Mouse (Mus musculus) hindbrain, embryonic 15.5 days (tissue): Measurements from ENCODE around the gene Clic1. TPM values are rescaled to one million over a fixed set of nuclear protein-coding genes. Genes with fewer than 3 reads are reported as not detected.

Source experiments
- ATAC-seq: fragments of 200-750 bp; cut with Nextera tagmentation; 2 replicates; pipeline ENCODE4 v1.8.0; 2017; ENCODE audit warnings: low read depth, moderate number of reproducible peaks, moderate TSS enrichment; ENCODE audit not compliant: low FRiP score
- H3K27ac ChIP-seq: fragments of 300-500 bp; sonication (generic); replicated peaks from 2 replicates; pipeline ENCODE4 v1.5.1; 2015; ENCODE audit warnings: mild to moderate bottlenecking, inconsistent platforms
- H3K27me3 ChIP-seq: fragments of 300-500 bp; sonication (generic); 2 replicates; pipeline ENCODE4 v1.6.1; 2015; ENCODE audit warnings: control low read depth, inconsistent platforms
- H3K36me3 ChIP-seq: fragments of 300-500 bp; sonication (generic); 2 replicates; pipeline ENCODE4 v1.6.1; 2015; ENCODE audit warnings: control low read depth, inconsistent platforms
- H3K4me1 ChIP-seq: fragments of 300-500 bp; sonication (generic); replicated peaks from 2 replicates; pipeline ENCODE4 v1.6.1; 2015; ENCODE audit warnings: control low read depth, inconsistent platforms
- H3K4me2 ChIP-seq: fragments of 300-500 bp; sonication (generic); 2 replicates; pipeline ENCODE4 v1.6.1; 2015; ENCODE audit warnings: moderate library complexity, mild to moderate bottlenecking, inconsistent platforms
- H3K4me3 ChIP-seq: fragments of 300-500 bp; sonication (generic); 2 replicates; pipeline ENCODE4 v1.5.1; 2015; ENCODE audit warnings: mild to moderate bottlenecking, inconsistent platforms
- H3K9ac ChIP-seq: fragments of 300-500 bp; sonication (generic); 2 replicates; pipeline ENCODE4 v1.6.1; 2015; ENCODE audit warnings: inconsistent platforms
- H3K9me3 ChIP-seq: fragments of 300-500 bp; sonication (generic); 2 replicates; pipeline ENCODE4 v1.6.1; 2016; ENCODE audit warnings: control low read depth, inconsistent platforms
- WGBS: fragments of 180-500 bp; shearing (Covaris S2); methylation state at CpG from one replicate; pipeline ENCODE4 v1.1.7; 2015; 5-methylcytosine and 5-hydroxymethylcytosine counted together
- polyA plus RNA-seq: library from polyadenylated mRNA; unstranded; fragments of >200 nt; fragmentation: Nextera tagmentation; extraction: Ambion mirVana; gene quantifications from 2 replicates; pipeline ENCODE4 v1.2.1, GENCODE M21; 2015

Clic1 gene
- polyA plus RNA-seq, 1 experiment from 2014 or later: 87.4 TPM

GRCm38 (mm10) chr17:35048932-35049440, 780 bp upstream of the Clic1 start:
- ATAC-seq: no peak
- WGBS: 82% methylated on average over 5 of the region's 5 CpGs
- 0 out of 2 replicates have a peak overlapping the region, but pooled peaks have one; percentile 83 for H3K27ac ChIP-seq
- no peaks in the 10 kb centered on the region for H3K9me3 ChIP-seq
- no peak overlapping the region for H3K4me3 ChIP-seq
- peak overlapping the region; percentile 60 for H3K4me2 ChIP-seq
- H3K36me3 ChIP-seq: 0 out of 2 replicates have a peak, but pooled peaks cover 1% of the 10 kb centered on the region
- H3K9ac ChIP-seq: no peak overlapping the region
- H3K4me1 ChIP-seq: peaks cover 41% of the 10 kb centered on the region
- H3K27me3 ChIP-seq: no peaks in the 10 kb centered on the region

- ATAC-seq: no peak
- Histone ChIP-seq H3K9me3 (no peaks in the 10 kb centered on the region), H3K4me3 (peak overlapping the region; percentile 36), H3K27ac (peak overlapping the region; percentile 83), H3K27me3 (no peaks in the 10 kb centered on the region), H3K4me2 (peak overlapping the region; percentile 60), H3K36me3 (0 out of 2 replicates have a peak, but pooled peaks cover 5% of the 10 kb centered on the region), H3K9ac (peak overlapping the region; percentile 38), H3K4me1 (peaks cover 41% of the 10 kb centered on the region)
- 1% methylated on average over 27 of the region's 27 CpGs for WGBS
Measured at GRCm38 (mm10) chr17:35050126-35050750, 472 bp downstream of the Clic1 start.

- peaks cover 35% of the 10 kb centered on the region for H3K4me1 ChIP-seq
- peak overlapping the region; percentile 79 for H3K27ac ChIP-seq
- ATAC-seq: no peak
- H3K9ac ChIP-seq: peak overlapping the region; percentile 38
- peak overlapping the region; percentile 36 for H3K4me3 ChIP-seq
- H3K27me3 ChIP-seq: no peaks in the 10 kb centered on the region
- H3K9me3 ChIP-seq: no peaks in the 10 kb centered on the region
- H3K36me3 ChIP-seq: 0 out of 2 replicates have a peak, but pooled peaks cover 5% of the 10 kb centered on the region
- peak overlapping the region; percentile 60 for H3K4me2 ChIP-seq
- WGBS: 5% methylated on average over 21 of the region's 21 CpGs
Measured at GRCm38 (mm10) chr17:35051156-35052086, 1.7 kb downstream of the Clic1 start.

GRCm38 (mm10) chr17:35052271-35052798, 2.6 kb downstream of the Clic1 start:
- no peaks in the 10 kb centered on the region for H3K9me3 ChIP-seq
- H3K9ac ChIP-seq: no peak overlapping the region
- H3K4me2 ChIP-seq: peak overlapping the region; percentile 60
- 80% methylated on average over 12 of the region's 12 CpGs for WGBS
- H3K27ac ChIP-seq: peak overlapping the region; percentile 79
- H3K36me3 ChIP-seq: 0 out of 2 replicates have a peak, but pooled peaks cover 5% of the 10 kb centered on the region
- H3K4me1 ChIP-seq: peaks cover 35% of the 10 kb centered on the region
- no peak for ATAC-seq
- no peaks in the 10 kb centered on the region for H3K27me3 ChIP-seq
- H3K4me3 ChIP-seq: peak overlapping the region; percentile 36; the same call in 1 of the 2 replicates

GRCm38 (mm10) chr17:35055691-35056495, 6.1 kb downstream of the Clic1 start:
- H3K27ac ChIP-seq: no peak overlapping the region
- 93% methylated on average over 7 of the region's 7 CpGs for WGBS
- no peak overlapping the region for H3K9ac ChIP-seq
- no peak overlapping the region for H3K4me2 ChIP-seq
- no peaks in the 10 kb centered on the region for H3K9me3 ChIP-seq
- no peak for ATAC-seq
- H3K36me3 ChIP-seq: peaks cover 6% of the 10 kb centered on the region; the same call in 1 of the 2 replicates
- H3K27me3 ChIP-seq: no peaks in the 10 kb centered on the region
- H3K4me3 ChIP-seq: no peak overlapping the region
- H3K4me1 ChIP-seq: peaks cover 40% of the 10 kb centered on the region

GRCm38 (mm10) chr17:35057090-35057489, 7.3 kb downstream of the Clic1 start:
- no peak overlapping the region for H3K27ac ChIP-seq
- peaks cover 37% of the 10 kb centered on the region for H3K4me1 ChIP-seq
- H3K27me3 ChIP-seq: no peaks in the 10 kb centered on the region
- H3K4me2 ChIP-seq: no peak overlapping the region
- no peak overlapping the region for H3K9ac ChIP-seq
- WGBS: 74% methylated on average over 3 of the region's 3 CpGs
- ATAC-seq: no peak
- peaks cover 13% of the 10 kb centered on the region; the same call in 1 of the 2 replicates for H3K36me3 ChIP-seq
- no peaks in the 10 kb centered on the region for H3K9me3 ChIP-seq
- H3K4me3 ChIP-seq: no peak overlapping the region

GRCm38 (mm10) chr17:35058316-35058715, 8.6 kb downstream of the Clic1 start:
- Histone ChIP-seq H3K27me3 (peaks cover 3% of the 10 kb centered on the region; the same call in 1 of the 2 replicates), H3K4me3 (peak overlapping the region; percentile 84), H3K4me2 (peak overlapping the region; percentile 75), H3K9ac (0 out of 2 replicates have a peak overlapping the region, but pooled peaks have one; percentile 80), H3K36me3 (peaks cover 13% of the 10 kb centered on the region; the same call in 1 of the 2 replicates), H3K27ac (peak overlapping the region; percentile 88; the same call in 1 of the 2 replicates), H3K9me3 (no peaks in the 10 kb centered on the region), H3K4me1 (peaks cover 27% of the 10 kb centered on the region)
- WGBS: 58% methylated on average over 9 of the region's 9 CpGs
- ATAC-seq: 0 out of 2 replicates have a peak, but pooled peaks have one; percentile 0

- Histone ChIP-seq H3K4me1 (peaks cover 26% of the 10 kb centered on the region), H3K4me2 (peak within 1 kb of the TSS; percentile 75), H3K36me3 (peaks cover 9% of the 10 kb centered on the region; the same call in 1 of the 2 replicates), H3K9me3 (no peaks in the 10 kb centered on the region), H3K4me3 (peak within 1 kb of the TSS; percentile 84), H3K9ac (peak within 1 kb of the TSS; percentile 80), H3K27ac (peak within 1 kb of the TSS; percentile 88), H3K27me3 (peaks cover 8% of the 10 kb centered on the region)
- WGBS: under 1% methylated on average over 57 of the region's 57 CpGs
- peak; percentile 94 for ATAC-seq
Measured at GRCm38 (mm10) chr17:35058911-35059892, 9.4 kb downstream of the Clic1 start, which contains the start of gene Ddah2. Gene Ddah2, plus strand, starts transcription at chr17:35059035.

GRCm38 (mm10) chr17:35060071-35060470, 10.3 kb downstream of the Clic1 start:
- H3K4me2 ChIP-seq: peak overlapping the region; percentile 75
- H3K9me3 ChIP-seq: no peaks in the 10 kb centered on the region
- peak overlapping the region; percentile 80 for H3K9ac ChIP-seq
- H3K27me3 ChIP-seq: peaks cover 15% of the 10 kb centered on the region
- peak overlapping the region; percentile 88; the same call in 1 of the 2 replicates for H3K27ac ChIP-seq
- ATAC-seq: no peak
- H3K4me1 ChIP-seq: peaks cover 30% of the 10 kb centered on the region
- H3K36me3 ChIP-seq: peaks cover 8% of the 10 kb centered on the region; the same call in 1 of the 2 replicates
- peak overlapping the region; percentile 84 for H3K4me3 ChIP-seq
- WGBS: 28% methylated on average over 14 of the region's 14 CpGs

- H3K4me1 ChIP-seq: peaks cover 37% of the 10 kb centered on the region
- no peaks in the 10 kb centered on the region for H3K9me3 ChIP-seq
- H3K9ac ChIP-seq: peak overlapping the region; percentile 80
- 57% methylated on average over 22 of the region's 22 CpGs for WGBS
- peak overlapping the region; percentile 84 for H3K4me3 ChIP-seq
- H3K36me3 ChIP-seq: peaks cover 8% of the 10 kb centered on the region; the same call in 1 of the 2 replicates
- no peak overlapping the region for H3K27ac ChIP-seq
- ATAC-seq: no peak
- peaks cover 21% of the 10 kb centered on the region for H3K27me3 ChIP-seq
- peak overlapping the region; percentile 75 for H3K4me2 ChIP-seq
Measured at GRCm38 (mm10) chr17:35060737-35061297, 11.1 kb downstream of the Clic1 start.
